ENCODE assay signal across 21 mouse cellular contexts in genomic region chr13:63089513-63089912, GRCm38 (mm10).
A peak's percentile ranks its signal among the peaks of the same experiment; 100 is the strongest.
DNase-seq lines count a peak whose midpoint lies in the region; ATAC-seq and TF ChIP-seq lines count a peak whose summit lies in the region.
"Had no signal": no experiment of that assay in that cellular context is flagged by ENCODE, and none has a peak within 500 bp of the region (broad histone marks: within the 10 kb centered on the region; RNA-seq: fewer than 3 reads in every experiment).

No protein-coding gene starts in this region.

- ATAC-seq in intestine, embryonic 16.5 days = no peak
- ATAC-seq in intestine, postnatal 0 days = no peak
- peak; percentile 52; the same call in 1 of the 2 replicates for ATAC-seq in lung, embryonic 14.5 days (ENCODE audit: insufficient read depth)
- no peak for ATAC-seq in stomach, embryonic 16.5 days (ENCODE audit: insufficient read depth, low FRiP score)
- ATAC-seq in hindbrain, embryonic 16.5 days = no peak
- ATAC-seq: CD4-positive, CD25-positive, alpha-beta regulatory T cell, adult 4 months; forebrain, postnatal 0 days had no signal

- H3K36me3 ChIP-seq in intestine, embryonic 16.5 days (ENCODE audit: control insufficient read depth, insufficient read depth, low read length) = no peaks in the 10 kb centered on the region
- H3K36me3 ChIP-seq in intestine, postnatal 0 days (ENCODE audit: control insufficient read depth, insufficient read depth) = no peaks in the 10 kb centered on the region
- no peaks in the 10 kb centered on the region for H3K36me3 ChIP-seq in lung, embryonic 14.5 days (ENCODE audit: insufficient read depth)
- no peaks in the 10 kb centered on the region for H3K36me3 ChIP-seq in stomach, embryonic 16.5 days (ENCODE audit: control insufficient read depth, insufficient read depth, low read length)
- H3K36me3 ChIP-seq in hindbrain, embryonic 16.5 days (ENCODE audit: control insufficient read depth, insufficient read depth, low read length) = no peaks in the 10 kb centered on the region
- H3K36me3 ChIP-seq: forebrain, embryonic 10.5 days; heart, embryonic 15.5 days; hindbrain, embryonic 15.5 days; limb, embryonic 13.5 days; liver, embryonic 13.5 days had no signal

- no peak overlapping the region for H3K4me2 ChIP-seq in intestine, embryonic 16.5 days (ENCODE audit: low read depth, low read length)
- H3K4me2 ChIP-seq in intestine, postnatal 0 days (replicated peaks; ENCODE audit: low read depth) = no peak overlapping the region
- H3K4me2 ChIP-seq in lung, embryonic 14.5 days = no peak overlapping the region
- H3K4me2 ChIP-seq in stomach, embryonic 16.5 days (ENCODE audit: low read depth, low read length) = no peak overlapping the region
- H3K4me2 ChIP-seq in hindbrain, embryonic 16.5 days (ENCODE audit: low read length) = no peak overlapping the region
- H3K4me2 ChIP-seq: heart, embryonic 15.5 days; hindbrain, embryonic 15.5 days; limb, embryonic 13.5 days; liver, embryonic 13.5 days had no signal

- H3K27ac ChIP-seq in intestine, embryonic 16.5 days (ENCODE audit: low read length) = peak overlapping the region; percentile 41; the same call in 1 of the 2 replicates
- no peak overlapping the region for H3K27ac ChIP-seq in intestine, postnatal 0 days (ENCODE audit: low read depth, low read length)
- H3K27ac ChIP-seq in lung, embryonic 14.5 days (ENCODE audit: low read depth) = 0 out of 2 replicates have a peak overlapping the region, but pooled peaks have one; percentile 9
- peak overlapping the region; percentile 85 for H3K27ac ChIP-seq in embryonic fibroblast, embryonic 13.5 days (ENCODE audit: insufficient read depth, low read length)
- H3K27ac ChIP-seq in stomach, embryonic 16.5 days (ENCODE audit: low read length) = peak overlapping the region; percentile 84
- H3K27ac ChIP-seq in hindbrain, embryonic 16.5 days (ENCODE audit: low read depth, low read length) = no peak overlapping the region
- H3K27ac ChIP-seq: forebrain, embryonic 10.5 days; heart, embryonic 15.5 days; hindbrain, embryonic 15.5 days; limb, embryonic 13.5 days; liver, embryonic 13.5 days had no signal

- peaks cover 31% of the 10 kb centered on the region for H3K4me1 ChIP-seq in intestine, embryonic 16.5 days (ENCODE audit: control insufficient read depth, insufficient read depth, low read length)
- H3K4me1 ChIP-seq in intestine, postnatal 0 days (replicated peaks; ENCODE audit: control insufficient read depth, insufficient read depth, low read length) = peaks cover 7% of the 10 kb centered on the region; the same call in 1 of the 2 replicates
- peaks cover 21% of the 10 kb centered on the region for H3K4me1 ChIP-seq in lung, embryonic 14.5 days (ENCODE audit: insufficient read depth)
- peaks cover 24% of the 10 kb centered on the region for H3K4me1 ChIP-seq in embryonic fibroblast, embryonic 13.5 days (ENCODE audit: control insufficient read depth, insufficient read depth, low read length)
- H3K4me1 ChIP-seq in stomach, embryonic 16.5 days (ENCODE audit: control insufficient read depth, insufficient read depth, low read length) = peaks cover 32% of the 10 kb centered on the region
- H3K4me1 ChIP-seq in hindbrain, embryonic 16.5 days (ENCODE audit: control insufficient read depth, insufficient read depth, low read depth, low read length) = no peaks in the 10 kb centered on the region
- H3K4me1 ChIP-seq: liver, embryonic 13.5 days had no signal

- TF ChIP-seq CTCF in intestine, postnatal 0 days (IDR thresholded peaks at IDR 0.05; ENCODE audit: low read depth) = no peak
- TF ChIP-seq CTCF in lung, embryonic 14.5 days (IDR thresholded peaks at IDR 0.05; ENCODE audit: low read depth) = no peak
- TF ChIP-seq CTCF in embryonic fibroblast, embryonic 13.5 days (IDR thresholded peaks at IDR 0.05; ENCODE audit: borderline replicate concordance, insufficient read depth, low read length) = no peak

- WGBS in intestine, embryonic 16.5 days = 53% methylated on average over 4 of the region's 4 CpGs
- WGBS in intestine, postnatal 0 days = 64% methylated on average over 4 of the region's 4 CpGs
- WGBS in lung, embryonic 14.5 days = 50% methylated on average over 4 of the region's 4 CpGs
- 35% methylated on average over 4 of the region's 4 CpGs for WGBS in stomach, embryonic 16.5 days
- WGBS in hindbrain, embryonic 16.5 days = 75% methylated on average over 4 of the region's 4 CpGs

- H3K4me3 ChIP-seq in intestine, embryonic 16.5 days (ENCODE audit: low read length) = no peak overlapping the region
- no peak overlapping the region for H3K4me3 ChIP-seq in intestine, postnatal 0 days (ENCODE audit: low read depth, low read length)
- no peak overlapping the region for H3K4me3 ChIP-seq in lung, embryonic 14.5 days (ENCODE audit: low read depth, low read length)
- H3K4me3 ChIP-seq in embryonic fibroblast, embryonic 13.5 days (ENCODE audit: insufficient read depth, low read length) = no peak overlapping the region
- no peak overlapping the region for H3K4me3 ChIP-seq in stomach, embryonic 16.5 days (replicated peaks; ENCODE audit: low read length)
- H3K4me3 ChIP-seq in hindbrain, embryonic 16.5 days (ENCODE audit: low read length) = no peak overlapping the region
- H3K4me3 ChIP-seq: forebrain, embryonic 10.5 days; heart, embryonic 15.5 days; hindbrain, embryonic 15.5 days; limb, embryonic 13.5 days; liver, embryonic 13.5 days had no signal

- peak; percentile 53 for DNase-seq in lung, embryonic 14.5 days
- no peak for DNase-seq in lung, adult 18-20 months
- DNase-seq: adrenal gland, postnatal 25 days; cerebellum, adult 11-12 months; cerebellum, postnatal 14 days; forebrain, postnatal 0 days; gastrocnemius, postnatal 10 days; heart, postnatal 4 days; liver, embryonic 13.5 days; right cerebral cortex, postnatal 25 days; thymus, postnatal 14 days had no signal

- no peak overlapping the region for H3K9ac ChIP-seq in intestine, embryonic 16.5 days (ENCODE audit: low read depth, low read length)
- H3K9ac ChIP-seq in intestine, postnatal 0 days (ENCODE audit: low read depth, low read length) = no peak overlapping the region
- no peak overlapping the region for H3K9ac ChIP-seq in lung, embryonic 14.5 days
- H3K9ac ChIP-seq in stomach, embryonic 16.5 days (ENCODE audit: low read length) = no peak overlapping the region
- no peak overlapping the region for H3K9ac ChIP-seq in hindbrain, embryonic 16.5 days (ENCODE audit: low read depth, low read length)
- H3K9ac ChIP-seq: forebrain, postnatal 0 days; heart, embryonic 15.5 days; hindbrain, embryonic 15.5 days; limb, embryonic 13.5 days; liver, embryonic 13.5 days had no signal

- H3K27me3 ChIP-seq in intestine, embryonic 16.5 days (replicated peaks; ENCODE audit: control insufficient read depth, insufficient read depth, low read length) = no peaks in the 10 kb centered on the region
- H3K27me3 ChIP-seq in intestine, postnatal 0 days (replicated peaks; ENCODE audit: control insufficient read depth, insufficient read depth, low read length) = no peaks in the 10 kb centered on the region
- H3K27me3 ChIP-seq in lung, embryonic 14.5 days (ENCODE audit: insufficient read depth, low read length) = no peaks in the 10 kb centered on the region
- H3K27me3 ChIP-seq in stomach, embryonic 16.5 days (ENCODE audit: control insufficient read depth, insufficient read depth, low read length) = no peaks in the 10 kb centered on the region
- H3K27me3 ChIP-seq in hindbrain, embryonic 16.5 days (replicated peaks; ENCODE audit: control insufficient read depth, insufficient read depth, low read length) = no peaks in the 10 kb centered on the region
- H3K27me3 ChIP-seq: heart, embryonic 15.5 days; hindbrain, embryonic 15.5 days; limb, embryonic 13.5 days; liver, embryonic 13.5 days had no signal

- no peak for TF ChIP-seq POLR2A in embryonic fibroblast, embryonic 13.5 days (IDR thresholded peaks at IDR 0.05; ENCODE audit: low read depth, low read length)

- no peaks in the 10 kb centered on the region for H3K9me3 ChIP-seq in intestine, embryonic 16.5 days (ENCODE audit: control insufficient read depth, low read length)
- H3K9me3 ChIP-seq in intestine, postnatal 0 days (ENCODE audit: control insufficient read depth) = no peaks in the 10 kb centered on the region
- no peaks in the 10 kb centered on the region for H3K9me3 ChIP-seq in lung, embryonic 14.5 days (ENCODE audit: low read depth, low read length)
- no peaks in the 10 kb centered on the region for H3K9me3 ChIP-seq in stomach, embryonic 16.5 days (replicated peaks; ENCODE audit: control insufficient read depth, low read length)
- no peaks in the 10 kb centered on the region for H3K9me3 ChIP-seq in hindbrain, embryonic 16.5 days (ENCODE audit: control insufficient read depth, low read length)
- H3K9me3 ChIP-seq: forebrain, embryonic 10.5 days; heart, embryonic 15.5 days; hindbrain, embryonic 15.5 days; limb, embryonic 13.5 days; liver, embryonic 13.5 days had no signal

Comparison
In these comparisons a context has a peak if more than half of its experiments do, and no peak if none do; other contexts are left out.
1. H3K27ac ChIP-seq: peak in intestine, embryonic 16.5 days (single experiment), lung, embryonic 14.5 days (single experiment), embryonic fibroblast, embryonic 13.5 days (single experiment) and stomach, embryonic 16.5 days (single experiment); none in intestine, postnatal 0 days (single experiment) and hindbrain, embryonic 16.5 days (single experiment).